Mouse (Mus musculus): Measurements from ENCODE around the gene Dgkg. TPM values are rescaled to one million over a fixed set of nuclear protein-coding genes. Genes with fewer than 3 reads are reported as not detected.

Gene Dgkg
- total and polyA plus RNA-seq, 3 experiments = 0.33 TPM; not detected in 2

GRCm38 (mm10) chr16:22625987-22626386 is 31.0 kb downstream of the Dgkg start:
- ATAC-seq (ENCODE audit: extremely low read depth, insufficient number of reproducible peaks, low FRiP score, poor library complexity, severe bottlenecking) (no peak), DNase-seq (ENCODE audit: low spot score) (no peak)
- TF ChIP-seq GATA2 (IDR thresholded peaks at IDR 0.05; ENCODE audit: borderline replicate concordance, low read depth, low read length) = no peak
- TF ChIP-seq POLR2AphosphoS5 (IDR thresholded peaks at IDR 0.05; ENCODE audit: insufficient replicate concordance, low read depth, low read length) = no peak
- no peak for TF ChIP-seq TAL1 (conservative IDR thresholded peaks at IDR 0.05; ENCODE audit: low read depth, low read length)
- TF ChIP-seq CTCF (IDR thresholded peaks at IDR 0.05; ENCODE audit: low read depth, low read length) = no peak
- no peak for TF ChIP-seq GATA1 (IDR thresholded peaks at IDR 0.05; ENCODE audit: borderline replicate concordance, low read length)
- no peaks in the 10 kb centered on the region for H3K4me1 ChIP-seq (ENCODE audit: insufficient read depth, low read depth, low read length)
- H3K9me3 ChIP-seq (replicated peaks) = no peaks in the 10 kb centered on the region
- no peak overlapping the region for H3K4me3 ChIP-seq (ENCODE audit: low read depth, low read length)
- no peaks in the 10 kb centered on the region for H3K36me3 ChIP-seq (replicated peaks)
- H3K27me3 ChIP-seq (ENCODE audit: insufficient read depth, low read length) = peaks cover 2% of the 10 kb centered on the region; the same call in 1 of the 2 replicates

- ATAC-seq (ENCODE audit: extremely low read depth, insufficient number of reproducible peaks, low FRiP score, poor library complexity, severe bottlenecking) (no peak), DNase-seq (ENCODE audit: low spot score) (no peak)
- H3K4me3 ChIP-seq (ENCODE audit: low read depth, low read length) = no peak overlapping the region
- H3K36me3 ChIP-seq (replicated peaks) = no peaks in the 10 kb centered on the region
- peaks cover 2% of the 10 kb centered on the region; the same call in 1 of the 2 replicates for H3K27me3 ChIP-seq (ENCODE audit: insufficient read depth, low read length)
- H3K9me3 ChIP-seq (replicated peaks) = no peaks in the 10 kb centered on the region
- no peak for TF ChIP-seq GATA1 (IDR thresholded peaks at IDR 0.05; ENCODE audit: borderline replicate concordance, low read length)
- no peak for TF ChIP-seq POLR2AphosphoS5 (IDR thresholded peaks at IDR 0.05; ENCODE audit: insufficient replicate concordance, low read depth, low read length)
- TF ChIP-seq CTCF (IDR thresholded peaks at IDR 0.05; ENCODE audit: low read depth, low read length) = no peak
- no peak for TF ChIP-seq GATA2 (IDR thresholded peaks at IDR 0.05; ENCODE audit: borderline replicate concordance, low read depth, low read length)
- TF ChIP-seq TAL1 (conservative IDR thresholded peaks at IDR 0.05; ENCODE audit: low read depth, low read length) = no peak
- H3K4me1 ChIP-seq (ENCODE audit: insufficient read depth, low read depth, low read length) = no peaks in the 10 kb centered on the region
These were observed 31.6 kb downstream of the Dgkg start for GRCm38 (mm10) chr16:22625412-22625811.

- Histone ChIP-seq H3K27me3 (ENCODE audit: insufficient read depth, low read length) (peaks cover 2% of the 10 kb centered on the region; the same call in 1 of the 2 replicates), H3K4me1 (ENCODE audit: insufficient read depth, low read depth, low read length) (no peaks in the 10 kb centered on the region), H3K36me3 (replicated peaks) (no peaks in the 10 kb centered on the region), H3K9me3 (replicated peaks) (no peaks in the 10 kb centered on the region), H3K4me3 (ENCODE audit: low read depth, low read length) (no peak overlapping the region)
- TF ChIP-seq POLR2AphosphoS5 (IDR thresholded peaks at IDR 0.05; ENCODE audit: insufficient replicate concordance, low read depth, low read length) (no peak), CTCF (IDR thresholded peaks at IDR 0.05; ENCODE audit: low read depth, low read length) (no peak), GATA2 (IDR thresholded peaks at IDR 0.05; ENCODE audit: borderline replicate concordance, low read depth, low read length) (no peak), TAL1 (conservative IDR thresholded peaks at IDR 0.05; ENCODE audit: low read depth, low read length) (no peak), GATA1 (IDR thresholded peaks at IDR 0.05; ENCODE audit: borderline replicate concordance, low read length) (no peak)
- DNase-seq (ENCODE audit: low spot score) (no peak), ATAC-seq (ENCODE audit: extremely low read depth, insufficient number of reproducible peaks, low FRiP score, poor library complexity, severe bottlenecking) (no peak)
These were observed 34.7 kb downstream of the Dgkg start for GRCm38 (mm10) chr16:22622286-22622685.

GRCm38 (mm10) chr16:22621299-22621920 is 35.6 kb downstream of the Dgkg start:
- no peak for TF ChIP-seq GATA2 (IDR thresholded peaks at IDR 0.05; ENCODE audit: borderline replicate concordance, low read depth, low read length)
- TF ChIP-seq POLR2AphosphoS5 (IDR thresholded peaks at IDR 0.05; ENCODE audit: insufficient replicate concordance, low read depth, low read length) = no peak
- no peak for TF ChIP-seq CTCF (IDR thresholded peaks at IDR 0.05; ENCODE audit: low read depth, low read length)
- no peak for TF ChIP-seq TAL1 (conservative IDR thresholded peaks at IDR 0.05; ENCODE audit: low read depth, low read length)
- TF ChIP-seq GATA1 (IDR thresholded peaks at IDR 0.05; ENCODE audit: borderline replicate concordance, low read length) = no peak

GRCm38 (mm10) chr16:22618424-22619056 is 38.5 kb downstream of the Dgkg start:
- no peak for TF ChIP-seq POLR2AphosphoS5 (IDR thresholded peaks at IDR 0.05; ENCODE audit: insufficient replicate concordance, low read depth, low read length)
- TF ChIP-seq CTCF (IDR thresholded peaks at IDR 0.05; ENCODE audit: low read depth, low read length) = no peak
- no peak for TF ChIP-seq GATA1 (IDR thresholded peaks at IDR 0.05; ENCODE audit: borderline replicate concordance, low read length)
- TF ChIP-seq TAL1 (conservative IDR thresholded peaks at IDR 0.05; ENCODE audit: low read depth, low read length) = no peak
- TF ChIP-seq GATA2 (IDR thresholded peaks at IDR 0.05; ENCODE audit: borderline replicate concordance, low read depth, low read length) = no peak
- Histone ChIP-seq H3K4me1 (ENCODE audit: insufficient read depth, low read depth, low read length) (no peaks in the 10 kb centered on the region), H3K9me3 (replicated peaks) (no peaks in the 10 kb centered on the region), H3K4me3 (ENCODE audit: low read depth, low read length) (no peak overlapping the region), H3K27me3 (ENCODE audit: insufficient read depth, low read length) (no peaks in the 10 kb centered on the region; the same call in 1 of the 2 replicates), H3K36me3 (replicated peaks) (no peaks in the 10 kb centered on the region)
- no peak for ATAC-seq (ENCODE audit: extremely low read depth, insufficient number of reproducible peaks, low FRiP score, poor library complexity, severe bottlenecking)
- no peak for DNase-seq (ENCODE audit: low spot score)

More at GRCm38 (mm10) chr16:22621299-22621920, 35.6 kb downstream of the Dgkg start:
- no peak for ATAC-seq (ENCODE audit: extremely low read depth, insufficient number of reproducible peaks, low FRiP score, poor library complexity, severe bottlenecking)
- Histone ChIP-seq H3K4me1 (ENCODE audit: insufficient read depth, low read depth, low read length) (no peaks in the 10 kb centered on the region), H3K27me3 (ENCODE audit: insufficient read depth, low read length) (peaks cover 2% of the 10 kb centered on the region; the same call in 1 of the 2 replicates), H3K36me3 (replicated peaks) (no peaks in the 10 kb centered on the region), H3K9me3 (replicated peaks) (no peaks in the 10 kb centered on the region), H3K4me3 (ENCODE audit: low read depth, low read length) (no peak overlapping the region)
- no peak for DNase-seq (ENCODE audit: low spot score)

- H3K27me3 ChIP-seq (ENCODE audit: insufficient read depth, low read length) = no peaks in the 10 kb centered on the region
- no peak overlapping the region for H3K4me3 ChIP-seq (ENCODE audit: low read depth, low read length)
- DNase-seq (ENCODE audit: low spot score) = no peak
- no peaks in the 10 kb centered on the region for H3K4me1 ChIP-seq (ENCODE audit: insufficient read depth, low read depth, low read length)
- no peak for TF ChIP-seq TAL1 (conservative IDR thresholded peaks at IDR 0.05; ENCODE audit: low read depth, low read length)
- TF ChIP-seq GATA2 (IDR thresholded peaks at IDR 0.05; ENCODE audit: borderline replicate concordance, low read depth, low read length) = no peak
- no peak for TF ChIP-seq CTCF (IDR thresholded peaks at IDR 0.05; ENCODE audit: low read depth, low read length)
- no peak for TF ChIP-seq GATA1 (IDR thresholded peaks at IDR 0.05; ENCODE audit: borderline replicate concordance, low read length)
- TF ChIP-seq POLR2AphosphoS5 (IDR thresholded peaks at IDR 0.05; ENCODE audit: insufficient replicate concordance, low read depth, low read length) = no peak
- H3K9me3 ChIP-seq (replicated peaks) = no peaks in the 10 kb centered on the region
- ATAC-seq (ENCODE audit: extremely low read depth, insufficient number of reproducible peaks, low FRiP score, poor library complexity, severe bottlenecking) = no peak
- no peaks in the 10 kb centered on the region for H3K36me3 ChIP-seq (replicated peaks)
These were observed 41.2 kb downstream of the Dgkg start for GRCm38 (mm10) chr16:22615805-22616204.

Data from G1E (cell line).